Mouse (Mus musculus): Measurements from ENCODE around the gene Gmds.

DNA sequence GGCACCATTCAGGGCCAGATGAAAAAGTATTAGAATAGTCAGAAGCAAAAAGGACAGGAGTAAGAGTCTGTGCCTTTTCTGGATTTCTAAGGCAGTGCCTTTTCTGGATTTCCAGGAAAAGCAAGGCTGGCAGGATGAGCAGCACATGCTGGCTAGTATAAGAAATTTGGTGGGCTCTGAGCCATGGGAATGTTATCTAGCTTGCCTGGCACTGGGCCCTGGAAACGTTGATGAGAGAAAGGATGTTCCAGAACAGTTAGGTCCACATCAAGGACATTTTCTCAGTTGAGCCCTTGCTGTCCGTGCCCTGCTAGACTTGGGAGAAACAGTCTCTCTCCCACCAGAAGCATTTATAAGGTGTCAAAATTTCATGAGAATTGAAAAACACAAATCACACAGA is 82.4 kb downstream of the Gmds start:
- no peak for TF ChIP-seq POLR2A (IDR thresholded peaks at IDR 0.05; ENCODE audit: borderline replicate concordance, low read depth, low read length)
- no peak for TF ChIP-seq CTCF (IDR thresholded peaks at IDR 0.05; ENCODE audit: low read depth, low read length)

Measured in bone marrow macrophage, adult 2 months (primary cell).